Mouse (Mus musculus) stomach, embryonic 15.5 days (tissue): Measurements from ENCODE around the gene Hnrnpu. TPM values are rescaled to one million over a fixed set of nuclear protein-coding genes. Genes with fewer than 3 reads are reported as not detected.
"Not testable (repeated sequence)": the region's sequence is repeated elsewhere in the genome, so short reads cannot be mapped to it uniquely, and the experiment has no call there.

Experiments
- ATAC-seq: fragments of 200-750 bp; cut with Nextera tagmentation; 2 replicates; pipeline ENCODE4 v1.8.0; 2017; ENCODE audit warnings: low read depth, moderate number of reproducible peaks, moderate TSS enrichment; ENCODE audit not compliant: insufficient read depth, low FRiP score
- H3K27ac ChIP-seq: fragments of 300-500 bp; sonication (generic); 2 replicates; pipeline ENCODE4 v1.5.1; 2015; ENCODE audit warnings: mild to moderate bottlenecking, inconsistent platforms
- H3K27me3 ChIP-seq: fragments of 300-500 bp; sonication (generic); replicated peaks from 2 replicates; pipeline ENCODE4 v1.6.1; 2015; ENCODE audit warnings: inconsistent platforms
- H3K36me3 ChIP-seq: fragments of 300-500 bp; sonication (generic); 2 replicates; pipeline ENCODE4 v1.6.1; 2015; ENCODE audit warnings: inconsistent platforms
- H3K4me1 ChIP-seq: fragments of 300-500 bp; sonication (generic); 2 replicates; pipeline ENCODE4 v1.6.1; 2015; ENCODE audit warnings: inconsistent platforms
- H3K4me2 ChIP-seq: fragments of 300-500 bp; sonication (generic); 2 replicates; pipeline ENCODE4 v1.6.1; 2015; ENCODE audit warnings: mild to moderate bottlenecking, inconsistent platforms
- H3K4me3 ChIP-seq: fragments of 300-500 bp; sonication (generic); replicated peaks from 2 replicates; pipeline ENCODE4 v1.5.1; 2015; ENCODE audit warnings: inconsistent platforms
- H3K9ac ChIP-seq: fragments of 300-500 bp; sonication (generic); 2 replicates; pipeline ENCODE4 v1.6.1; 2015; ENCODE audit warnings: inconsistent platforms
- H3K9me3 ChIP-seq: fragments of 300-500 bp; sonication (generic); 2 replicates; pipeline ENCODE4 v1.6.1; 2016; ENCODE audit warnings: inconsistent platforms
- WGBS: fragments of 180-500 bp; shearing (Covaris S2); methylation state at CpG from one replicate; pipeline ENCODE4 v1.1.7; 2015; 5-methylcytosine and 5-hydroxymethylcytosine counted together
- polyA plus RNA-seq: library from polyadenylated mRNA; unstranded; fragments of >200 nt; fragmentation: Nextera tagmentation; extraction: Ambion mirVana; gene quantifications from 2 replicates; pipeline ENCODE4 v1.2.1, GENCODE M21; 2015

The Hnrnpu gene
- polyA plus RNA-seq, 1 experiment from 2014 or later = 375 TPM

DNA sequence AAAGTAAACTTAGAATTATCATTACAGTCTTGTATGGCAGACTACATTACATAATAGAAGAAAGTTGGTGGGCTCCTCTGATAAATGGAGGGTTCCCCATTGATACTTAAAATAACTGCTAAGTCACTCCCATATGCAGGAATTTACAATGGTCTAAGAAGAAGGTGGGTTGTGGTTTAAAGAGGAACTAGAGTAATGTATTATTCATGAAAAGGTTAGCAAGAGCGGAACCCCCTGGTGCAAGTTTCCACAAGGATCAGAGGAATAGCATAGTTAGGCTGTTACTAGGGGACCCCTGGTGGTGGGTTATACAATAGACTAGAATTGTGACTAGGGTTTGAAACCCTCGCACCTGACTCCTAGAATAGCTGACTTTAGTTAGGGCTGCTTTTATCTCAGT is 23.1 kb upstream of the Hnrnpu start:
- WGBS = 82% methylated on average over 2 of the region's 2 CpGs

DNA sequence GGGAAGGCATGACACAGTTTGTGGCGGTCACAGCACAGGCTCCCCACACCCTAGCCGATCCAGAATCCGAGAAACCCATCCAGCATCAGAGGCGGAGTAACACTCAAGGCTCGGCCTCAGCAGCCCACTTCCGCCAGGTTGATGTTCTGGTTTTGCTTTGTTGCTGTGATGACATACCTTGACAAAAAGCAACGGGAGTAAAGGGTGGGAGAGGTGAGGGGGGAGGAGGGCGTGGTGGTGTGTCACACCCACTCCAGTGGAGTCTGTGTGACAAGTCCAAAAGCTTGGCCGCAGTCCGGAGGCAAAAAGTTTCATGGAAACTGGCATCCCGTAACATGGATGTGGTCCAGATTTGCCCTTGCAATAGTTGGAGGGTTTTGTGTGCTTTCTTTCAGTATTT is 22.7 kb upstream of the Hnrnpu start:
- Histone ChIP-seq H3K4me3 (no peak overlapping the region), H3K9me3 (no peaks in the 10 kb centered on the region), H3K4me1 (no peaks in the 10 kb centered on the region), H3K27me3 (no peaks in the 10 kb centered on the region), H3K4me2 (no peak overlapping the region), H3K9ac (no peak overlapping the region), H3K27ac (no peak overlapping the region), H3K36me3 (no peaks in the 10 kb centered on the region)
- 77% methylated on average over 11 of the region's 11 CpGs for WGBS
- ATAC-seq = no peak

More for the DNA sequence above, 23.1 kb upstream of the Hnrnpu start:
- H3K4me2 ChIP-seq = no peak overlapping the region
- no peaks in the 10 kb centered on the region for H3K27me3 ChIP-seq
- no peak for ATAC-seq
- H3K9ac ChIP-seq = no peak overlapping the region
- H3K27ac ChIP-seq = no peak overlapping the region
- no peak overlapping the region for H3K4me3 ChIP-seq
- H3K4me1 ChIP-seq = no peaks in the 10 kb centered on the region
- H3K9me3 ChIP-seq = no peaks in the 10 kb centered on the region
- no peaks in the 10 kb centered on the region for H3K36me3 ChIP-seq

GRCm38 (mm10) chr1:178357776-178358710 is 20.4 kb upstream of the Hnrnpu start:
- no peaks in the 10 kb centered on the region for H3K36me3 ChIP-seq
- 66% methylated on average over 12 of the region's 12 CpGs for WGBS
- no peak overlapping the region for H3K27ac ChIP-seq
- H3K4me1 ChIP-seq = no peaks in the 10 kb centered on the region
- no peaks in the 10 kb centered on the region for H3K27me3 ChIP-seq
- no peak overlapping the region for H3K4me2 ChIP-seq
- no peak for ATAC-seq
- H3K9ac ChIP-seq = no peak overlapping the region
- no peak overlapping the region for H3K4me3 ChIP-seq
- no peaks in the 10 kb centered on the region for H3K9me3 ChIP-seq

DNA sequence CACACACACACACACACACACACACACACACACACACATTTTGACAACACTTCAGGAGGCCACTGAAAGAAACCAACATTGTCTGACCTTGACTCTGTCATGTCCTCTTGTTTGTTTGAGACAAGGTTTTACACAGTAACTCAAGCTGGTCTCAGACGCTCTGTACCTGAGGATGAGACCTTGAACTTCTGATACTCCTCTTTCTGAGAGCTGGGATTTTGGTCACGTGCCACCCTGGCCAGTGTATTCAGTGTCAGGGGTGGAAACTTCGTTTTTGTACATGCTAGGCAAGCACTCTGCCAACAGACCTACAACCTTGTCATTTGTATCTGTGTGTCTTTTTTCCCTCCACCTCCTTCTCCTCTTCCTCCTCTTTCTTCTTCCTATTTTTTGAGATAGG is 17.0 kb upstream of the Hnrnpu start:
- Histone ChIP-seq H3K9me3 (no peaks in the 10 kb centered on the region), H3K27me3 (no peaks in the 10 kb centered on the region), H3K27ac (no peak overlapping the region), H3K4me2 (no peak overlapping the region), H3K4me3 (no peak overlapping the region), H3K36me3 (no peaks in the 10 kb centered on the region), H3K9ac (no peak overlapping the region), H3K4me1 (no peaks in the 10 kb centered on the region)
- WGBS = 64% methylated on average over 3 of the region's 3 CpGs
- no peak for ATAC-seq

- H3K27ac ChIP-seq = no peak overlapping the region
- no peak for ATAC-seq
- no peak overlapping the region for H3K4me3 ChIP-seq
- no peaks in the 10 kb centered on the region for H3K36me3 ChIP-seq
- no peaks in the 10 kb centered on the region for H3K9me3 ChIP-seq
- H3K4me2 ChIP-seq = no peak overlapping the region
- no peaks in the 10 kb centered on the region for H3K27me3 ChIP-seq
- H3K9ac ChIP-seq = no peak overlapping the region
- H3K4me1 ChIP-seq = no peaks in the 10 kb centered on the region
Measured at GRCm38 (mm10) chr1:178351643-178352042, 14.0 kb upstream of the Hnrnpu start.

GRCm38 (mm10) chr1:178350792-178351191 is 13.2 kb upstream of the Hnrnpu start:
- Histone ChIP-seq H3K4me1 (no peaks in the 10 kb centered on the region), H3K27me3 (no peaks in the 10 kb centered on the region), H3K36me3 (no peaks in the 10 kb centered on the region), H3K4me3 (no peak overlapping the region), H3K9ac (no peak overlapping the region), H3K4me2 (no peak overlapping the region), H3K9me3 (no peaks in the 10 kb centered on the region), H3K27ac (no peak overlapping the region)
- WGBS = 88% methylated on average over 2 of the region's 2 CpGs
- ATAC-seq = no peak

- H3K27ac ChIP-seq, ATAC-seq, H3K4me1 ChIP-seq, H3K4me2 ChIP-seq, H3K36me3 ChIP-seq, H3K9me3 ChIP-seq, H3K9ac ChIP-seq, H3K27me3 ChIP-seq, H3K4me3 ChIP-seq: not testable (repeated sequence)
- WGBS = 83% methylated on average over 10 of the region's 10 CpGs
Measured at GRCm38 (mm10) chr1:178344071-178344805, 6.6 kb upstream of the Hnrnpu start.

GRCm38 (mm10) chr1:178342612-178343011 is 5.0 kb upstream of the Hnrnpu start:
- Histone ChIP-seq H3K4me3 (no peak overlapping the region), H3K4me2 (no peak overlapping the region), H3K9ac (no peak overlapping the region), H3K4me1 (no peaks in the 10 kb centered on the region), H3K27me3 (no peaks in the 10 kb centered on the region), H3K27ac (no peak overlapping the region), H3K36me3 (no peaks in the 10 kb centered on the region), H3K9me3 (no peaks in the 10 kb centered on the region)
- ATAC-seq = no peak
- 75% methylated on average over 4 of the region's 5 CpGs for WGBS

- no peak overlapping the region for H3K27ac ChIP-seq
- H3K36me3 ChIP-seq = no peaks in the 10 kb centered on the region
- H3K27me3 ChIP-seq = no peaks in the 10 kb centered on the region
- H3K4me1 ChIP-seq = no peaks in the 10 kb centered on the region
- no peak overlapping the region for H3K9ac ChIP-seq
- WGBS = 68% methylated on average over 1 of the region's 1 CpGs
- no peak for ATAC-seq
- no peak overlapping the region for H3K4me2 ChIP-seq
- no peaks in the 10 kb centered on the region for H3K9me3 ChIP-seq
- H3K4me3 ChIP-seq = no peak overlapping the region
Measured at GRCm38 (mm10) chr1:178342063-178342462, 4.5 kb upstream of the Hnrnpu start.

DNA sequence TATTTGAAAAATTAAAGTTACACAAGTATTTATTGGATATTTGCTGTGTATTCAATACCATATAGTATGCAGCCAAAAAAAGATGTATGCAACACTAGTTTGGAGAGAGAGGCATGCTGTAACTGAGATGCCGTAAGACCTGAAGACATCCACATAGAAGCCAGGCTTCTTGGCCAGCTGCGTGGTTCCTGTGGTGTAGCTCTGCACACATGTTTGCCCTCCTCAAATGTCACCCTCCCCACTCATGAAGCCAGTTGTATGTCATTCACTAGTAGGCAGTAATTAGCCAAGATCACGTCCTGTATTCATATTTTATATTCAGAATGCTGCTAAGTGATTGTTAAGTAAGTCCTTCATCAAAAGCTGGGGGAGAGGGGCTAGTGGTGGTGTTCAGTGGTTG is 3.8 kb upstream of the Hnrnpu start:
- Histone ChIP-seq H3K4me2 (no peak overlapping the region), H3K9ac (no peak overlapping the region), H3K27me3 (no peaks in the 10 kb centered on the region), H3K9me3 (no peaks in the 10 kb centered on the region), H3K36me3 (no peaks in the 10 kb centered on the region), H3K27ac (no peak overlapping the region), H3K4me3 (no peak overlapping the region), H3K4me1 (no peaks in the 10 kb centered on the region)
- no peak for ATAC-seq
- WGBS = 81% methylated on average over 3 of the region's 3 CpGs

GRCm38 (mm10) chr1:178340213-178340612 is 2.6 kb upstream of the Hnrnpu start:
- 93% methylated on average over 2 of the region's 2 CpGs for WGBS

GRCm38 (mm10) chr1:178338318-178338641 is 683 bp upstream of the Hnrnpu start:
- Histone ChIP-seq H3K4me2 (peak overlapping the region; percentile 54), H3K9me3 (no peaks in the 10 kb centered on the region), H3K27me3 (no peaks in the 10 kb centered on the region), H3K36me3 (peaks cover 8% of the 10 kb centered on the region; the same call in 1 of the 2 replicates), H3K4me1 (0 out of 2 replicates have a peak, but pooled peaks cover 4% of the 10 kb centered on the region), H3K9ac (peak overlapping the region; percentile 86), H3K27ac (peak overlapping the region; percentile 100), H3K4me3 (peak overlapping the region; percentile 88)
- WGBS = 8% methylated on average over 6 of the region's 6 CpGs
- no peak for ATAC-seq

More at GRCm38 (mm10) chr1:178340213-178340612, 2.6 kb upstream of the Hnrnpu start:
- H3K4me2 ChIP-seq = no peak overlapping the region
- no peaks in the 10 kb centered on the region for H3K4me1 ChIP-seq
- no peak overlapping the region for H3K4me3 ChIP-seq
- H3K27ac ChIP-seq = no peak overlapping the region
- no peaks in the 10 kb centered on the region for H3K36me3 ChIP-seq
- H3K9ac ChIP-seq = no peak overlapping the region
- no peaks in the 10 kb centered on the region for H3K9me3 ChIP-seq
- no peak for ATAC-seq
- H3K27me3 ChIP-seq = no peaks in the 10 kb centered on the region
